Mouse (Mus musculus): ENCODE measurements around the gene Gm48552. TPM values are rescaled to one million over a fixed set of nuclear protein-coding genes. Genes with fewer than 3 reads are reported as not detected.

The Gm48552 gene
- polyA plus RNA-seq, 1 experiment from 2014 or later = 3.3 TPM

DNA sequence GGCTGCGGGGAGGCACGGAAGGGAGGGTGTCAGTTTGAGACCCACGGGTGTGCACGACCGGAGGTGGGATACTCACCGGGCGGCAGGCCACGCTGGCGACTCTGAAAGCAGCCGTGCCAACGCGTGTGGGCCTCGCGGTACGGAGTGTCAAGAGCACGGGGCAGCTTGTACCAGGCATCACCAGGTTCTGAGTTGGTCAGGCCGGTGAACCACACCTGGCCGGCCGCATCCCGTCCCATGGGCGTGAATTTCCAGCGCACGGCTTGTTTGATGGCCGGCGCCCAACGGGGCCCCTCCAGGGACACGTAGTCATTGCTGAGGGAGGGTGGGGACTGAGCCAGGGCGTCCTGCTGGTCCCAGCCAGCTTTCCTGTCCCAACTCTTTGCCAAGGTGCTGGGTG lies 24.1 kb upstream of the Gm48552 start:
- Histone ChIP-seq H3K9me3 (no peaks in the 10 kb centered on the region), H3K27me3 (replicated peaks) (peaks cover 13% of the 10 kb centered on the region), H3K27ac (no peak overlapping the region), H3K9ac (peak overlapping the region; percentile 23; the same call in 1 of the 2 replicates), H3K4me1 (peaks cover 30% of the 10 kb centered on the region), H3K4me3 (peak overlapping the region; percentile 17), H3K4me2 (peak overlapping the region; percentile 45), H3K36me3 (replicated peaks) (peaks cover 27% of the 10 kb centered on the region)
- WGBS = 11% methylated on average over 28 of the region's 28 CpGs
- no peak; the same call in 1 of the 2 replicates for ATAC-seq (replicated peaks)

DNA sequence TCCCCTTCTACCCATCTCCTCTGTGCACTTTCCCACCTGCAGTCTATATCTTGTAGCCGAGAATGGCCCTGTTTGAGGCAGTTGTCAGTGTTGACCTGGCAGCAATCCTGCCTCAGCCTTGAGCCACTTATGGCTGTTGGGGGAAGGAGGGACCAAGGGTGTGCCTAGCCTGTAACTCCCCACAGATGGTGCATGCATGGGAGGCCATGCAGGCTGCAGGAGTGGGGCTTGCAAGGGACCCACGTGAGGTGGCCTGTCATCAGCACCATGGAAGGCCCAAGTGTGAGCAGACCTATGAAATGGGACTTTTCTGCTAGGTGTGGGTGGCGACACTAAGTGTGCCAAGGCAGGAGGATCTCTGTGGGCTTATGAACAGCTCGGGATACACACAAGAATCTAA lies 23.7 kb upstream of the Gm48552 start:
- Histone ChIP-seq H3K9ac (no peak overlapping the region), H3K36me3 (replicated peaks) (peaks cover 31% of the 10 kb centered on the region)

DNA sequence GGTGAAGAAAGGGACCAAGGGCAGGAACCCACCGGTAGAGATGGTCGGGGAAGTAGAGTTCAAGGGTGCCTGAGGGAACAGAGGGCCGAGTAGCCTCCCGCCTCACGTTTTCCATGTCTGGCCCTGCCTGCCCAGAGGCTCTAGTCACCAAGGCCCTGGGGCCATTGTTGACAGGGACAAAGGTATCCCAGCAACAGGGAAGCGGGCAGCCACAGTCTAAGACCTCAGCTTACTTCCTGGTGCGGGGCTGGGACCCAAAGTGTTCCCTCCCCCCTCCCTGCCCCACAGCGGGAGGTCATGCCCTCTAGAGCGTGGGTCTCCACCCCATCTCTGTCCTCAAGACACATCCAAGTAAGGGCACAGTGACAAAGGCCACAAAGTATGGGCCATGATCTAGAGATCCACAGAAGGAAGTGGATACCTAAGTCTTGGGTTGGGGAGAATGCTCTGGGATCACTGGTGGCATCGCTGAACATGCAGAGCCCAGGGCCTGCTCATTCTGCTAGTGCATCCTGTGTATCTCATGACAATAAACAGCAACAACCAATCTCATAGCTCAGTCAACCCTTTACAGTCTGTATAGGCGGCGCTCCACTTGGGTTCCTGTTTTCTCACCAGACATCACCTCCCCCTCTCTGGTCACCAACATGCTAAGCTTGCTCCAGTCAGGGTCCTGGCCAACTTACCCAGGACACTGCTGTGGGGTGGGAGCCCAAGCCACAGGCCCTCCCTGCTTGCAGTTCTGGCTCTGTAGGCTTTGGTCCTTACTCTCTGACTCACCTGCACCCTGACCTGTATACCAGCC lies 22.9 kb upstream of the Gm48552 start, which contains the start of gene 4930404N11Rik:
4930404N11Rik (minus strand) TSS at position 145 of the 805 bp plus-strand sequence.
- no peaks in the 10 kb centered on the region for H3K9me3 ChIP-seq
- ATAC-seq (replicated peaks) = no peak
- H3K36me3 ChIP-seq (replicated peaks) = peaks cover 38% of the 10 kb centered on the region
- peaks cover 13% of the 10 kb centered on the region for H3K27me3 ChIP-seq (replicated peaks)
- H3K4me2 ChIP-seq = peak within 1 kb of the TSS; percentile 45
- H3K27ac ChIP-seq = no peak within 1 kb of the TSS
- 18% methylated on average over 12 of the region's 12 CpGs for WGBS
- H3K9ac ChIP-seq = peak within 1 kb of the TSS; percentile 23; the same call in 1 of the 2 replicates
- peaks cover 25% of the 10 kb centered on the region for H3K4me1 ChIP-seq
- peak within 1 kb of the TSS; percentile 17; the same call in 1 of the 2 replicates for H3K4me3 ChIP-seq

More for the DNA sequence above, 23.7 kb upstream of the Gm48552 start:
- Histone ChIP-seq H3K4me3 (no peak overlapping the region), H3K27ac (no peak overlapping the region), H3K4me1 (peaks cover 30% of the 10 kb centered on the region), H3K4me2 (no peak overlapping the region), H3K27me3 (replicated peaks) (peaks cover 13% of the 10 kb centered on the region), H3K9me3 (no peaks in the 10 kb centered on the region)
- WGBS = 33% methylated on average over 4 of the region's 4 CpGs
- ATAC-seq (replicated peaks) = no peak; the same call in 1 of the 2 replicates

DNA sequence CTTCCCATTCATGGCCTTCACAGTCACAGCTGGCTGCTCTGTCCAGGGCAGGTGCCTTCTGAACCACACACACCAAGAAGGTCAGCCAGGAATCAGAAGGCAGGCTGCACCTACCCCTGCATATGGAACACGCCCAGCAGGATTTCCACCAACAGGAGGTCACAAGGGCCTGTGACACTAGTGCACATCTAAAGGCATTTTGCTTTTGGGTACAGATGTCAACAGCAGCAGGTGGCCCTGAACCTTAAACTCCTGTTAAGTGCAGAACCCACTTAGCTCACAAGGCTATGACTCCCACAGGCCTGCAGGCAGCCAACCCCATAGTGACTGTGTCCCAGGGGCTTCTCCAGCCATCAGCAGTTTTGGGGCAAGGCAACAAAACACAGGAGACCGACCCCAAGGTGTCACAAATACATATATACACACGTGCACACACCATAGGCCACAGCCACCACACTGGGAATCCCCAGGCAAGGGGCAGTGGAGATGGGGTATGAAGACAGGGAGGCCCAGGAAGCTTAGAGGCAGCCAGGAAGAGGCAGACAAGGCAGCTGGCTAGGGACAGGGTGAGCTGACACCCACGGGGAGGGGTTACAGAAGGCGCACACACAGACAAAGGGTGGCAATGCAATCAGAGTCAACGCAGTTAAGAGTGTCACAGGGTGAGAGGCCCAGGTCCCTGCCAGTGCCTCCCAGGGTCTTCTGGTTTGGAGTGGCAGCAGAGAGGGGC lies 22.2 kb upstream of the Gm48552 start:
- no peak for ATAC-seq (replicated peaks)

DNA sequence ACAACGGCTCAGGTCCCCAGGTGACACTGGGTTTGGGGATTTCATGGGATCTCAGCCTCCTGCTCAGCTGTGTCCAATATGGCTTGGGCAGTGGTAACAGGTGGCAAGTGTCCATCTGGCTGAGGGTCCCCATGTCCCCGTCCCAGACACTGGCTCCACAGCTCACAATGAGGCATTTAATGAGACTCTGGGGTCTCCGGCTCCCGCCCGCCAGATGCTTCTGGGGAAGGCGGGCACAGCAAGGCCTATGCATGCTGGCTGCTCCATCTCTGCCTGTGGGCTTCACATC lies 21.7 kb upstream of the Gm48552 start:
- Histone ChIP-seq H3K4me1 (peaks cover 24% of the 10 kb centered on the region), H3K27me3 (replicated peaks) (peaks cover 13% of the 10 kb centered on the region), H3K9me3 (no peaks in the 10 kb centered on the region), H3K4me2 (no peak overlapping the region), H3K9ac (no peak overlapping the region), H3K27ac (no peak overlapping the region), H3K4me3 (no peak overlapping the region), H3K36me3 (replicated peaks) (peaks cover 42% of the 10 kb centered on the region)
- ATAC-seq (replicated peaks) = no peak
- 51% methylated on average over 6 of the region's 6 CpGs for whole genome bisulfite sequencing

More for the DNA sequence above, 22.2 kb upstream of the Gm48552 start:
- Histone ChIP-seq H3K27me3 (replicated peaks) (peaks cover 13% of the 10 kb centered on the region), H3K9ac (no peak overlapping the region), H3K9me3 (no peaks in the 10 kb centered on the region), H3K36me3 (replicated peaks) (peaks cover 42% of the 10 kb centered on the region), H3K4me3 (no peak overlapping the region), H3K4me1 (peaks cover 24% of the 10 kb centered on the region), H3K4me2 (no peak overlapping the region), H3K27ac (no peak overlapping the region)
- WGBS = 75% methylated on average over 6 of the region's 6 CpGs

DNA sequence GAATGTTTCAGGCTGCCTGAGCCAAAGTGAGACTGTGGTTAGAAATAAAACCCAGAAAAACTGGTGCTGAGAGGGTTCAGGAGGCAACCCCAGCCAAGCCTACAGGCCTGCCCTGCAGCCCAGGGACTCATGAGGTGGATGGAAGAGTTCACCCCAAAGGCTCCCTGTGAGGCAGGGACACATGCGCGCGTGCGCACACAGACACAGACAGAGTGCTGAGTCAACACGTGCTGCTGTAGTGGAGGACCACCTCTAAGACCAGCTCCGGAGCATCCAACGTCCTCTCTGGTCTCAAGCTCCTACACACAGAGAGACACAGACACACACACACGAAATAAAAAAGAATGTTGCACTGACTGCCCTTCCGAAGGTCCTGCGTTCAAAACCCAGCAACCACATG lies 13.5 kb upstream of the Gm48552 start:
- no peak overlapping the region for H3K4me3 ChIP-seq

DNA sequence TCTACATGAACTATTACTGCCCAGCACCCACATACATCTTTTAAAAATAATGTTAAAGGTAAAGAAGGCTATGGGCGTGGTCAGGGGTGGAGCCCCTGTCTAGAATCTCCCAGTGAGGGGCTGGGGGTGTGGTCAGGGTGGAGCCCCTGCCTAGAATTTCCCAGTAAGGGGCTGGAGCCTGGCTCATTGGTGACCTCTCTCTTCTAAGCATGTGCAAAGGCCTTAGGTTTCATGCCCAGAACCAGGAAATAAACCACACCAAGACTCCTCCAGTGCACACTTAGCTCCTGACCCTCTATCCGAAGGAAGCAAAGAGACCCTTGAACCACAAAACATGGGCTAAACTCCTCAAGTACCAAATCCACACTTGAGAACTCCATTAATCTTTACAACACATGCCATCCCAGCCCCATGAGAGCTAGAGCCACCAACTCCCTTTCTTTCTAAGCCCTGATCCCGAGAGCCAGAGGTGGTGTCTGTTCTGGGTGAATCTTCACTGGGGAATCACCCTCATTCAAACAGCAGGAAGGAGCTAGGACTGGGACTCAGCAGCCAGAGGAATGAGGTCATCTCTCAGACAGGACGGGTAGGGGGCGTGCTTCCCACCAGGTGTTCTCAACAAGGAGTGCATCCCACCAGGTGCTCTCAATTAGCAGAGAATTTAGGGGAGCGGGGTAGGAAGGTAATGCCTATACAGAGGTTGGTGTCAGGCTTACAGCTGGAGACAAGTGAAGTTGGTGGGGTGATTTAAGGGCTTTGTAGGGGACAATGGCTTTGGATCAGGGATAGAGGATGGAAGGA lies 12.0 kb upstream of the Gm48552 start:
- Histone ChIP-seq H3K27ac (no peak overlapping the region), H3K4me3 (peak overlapping the region; percentile 68), H3K9me3 (no peaks in the 10 kb centered on the region), H3K36me3 (replicated peaks) (no peaks in the 10 kb centered on the region), H3K27me3 (replicated peaks) (no peaks in the 10 kb centered on the region), H3K9ac (peak overlapping the region; percentile 85), H3K4me2 (peak overlapping the region; percentile 61), H3K4me1 (peaks cover 30% of the 10 kb centered on the region)
- WGBS = 42% methylated on average over 6 of the region's 6 CpGs
- ATAC-seq (replicated peaks) = no peak

More for the DNA sequence above, 13.5 kb upstream of the Gm48552 start:
- H3K4me1 ChIP-seq = peaks cover 30% of the 10 kb centered on the region
- no peaks in the 10 kb centered on the region for H3K9me3 ChIP-seq
- ATAC-seq (replicated peaks) = no peak
- no peak overlapping the region for H3K4me2 ChIP-seq
- WGBS = 90% methylated on average over 10 of the region's 10 CpGs
- H3K27ac ChIP-seq = no peak overlapping the region
- H3K36me3 ChIP-seq (replicated peaks) = peaks cover 9% of the 10 kb centered on the region
- H3K9ac ChIP-seq = no peak overlapping the region
- no peaks in the 10 kb centered on the region for H3K27me3 ChIP-seq (replicated peaks)

DNA sequence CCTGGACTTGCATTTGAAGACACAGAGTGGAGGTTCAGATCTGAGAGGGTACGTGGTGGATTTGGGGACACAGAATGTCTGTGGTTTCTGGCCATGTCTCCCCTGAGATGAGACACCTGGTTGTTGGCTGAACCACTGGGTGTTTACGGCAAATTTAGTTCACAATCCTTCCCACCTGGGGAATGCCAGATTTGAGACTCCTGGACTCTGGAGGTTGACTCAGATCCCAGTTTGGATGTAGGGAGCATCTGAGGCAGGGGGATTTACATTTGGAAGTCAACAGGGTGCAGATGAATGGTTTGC lies 11.5 kb upstream of the Gm48552 start:
- no peaks in the 10 kb centered on the region for H3K36me3 ChIP-seq (replicated peaks)
- peak overlapping the region; percentile 68 for H3K4me3 ChIP-seq
- peak overlapping the region; percentile 85 for H3K9ac ChIP-seq
- ATAC-seq (replicated peaks) = no peak
- H3K9me3 ChIP-seq = no peaks in the 10 kb centered on the region
- H3K27ac ChIP-seq = peak overlapping the region; percentile 81; the same call in 1 of the 2 replicates
- H3K27me3 ChIP-seq (replicated peaks) = no peaks in the 10 kb centered on the region
- peaks cover 30% of the 10 kb centered on the region for H3K4me1 ChIP-seq
- WGBS = 59% methylated on average over 2 of the region's 2 CpGs
- H3K4me2 ChIP-seq = peak overlapping the region; percentile 61

DNA sequence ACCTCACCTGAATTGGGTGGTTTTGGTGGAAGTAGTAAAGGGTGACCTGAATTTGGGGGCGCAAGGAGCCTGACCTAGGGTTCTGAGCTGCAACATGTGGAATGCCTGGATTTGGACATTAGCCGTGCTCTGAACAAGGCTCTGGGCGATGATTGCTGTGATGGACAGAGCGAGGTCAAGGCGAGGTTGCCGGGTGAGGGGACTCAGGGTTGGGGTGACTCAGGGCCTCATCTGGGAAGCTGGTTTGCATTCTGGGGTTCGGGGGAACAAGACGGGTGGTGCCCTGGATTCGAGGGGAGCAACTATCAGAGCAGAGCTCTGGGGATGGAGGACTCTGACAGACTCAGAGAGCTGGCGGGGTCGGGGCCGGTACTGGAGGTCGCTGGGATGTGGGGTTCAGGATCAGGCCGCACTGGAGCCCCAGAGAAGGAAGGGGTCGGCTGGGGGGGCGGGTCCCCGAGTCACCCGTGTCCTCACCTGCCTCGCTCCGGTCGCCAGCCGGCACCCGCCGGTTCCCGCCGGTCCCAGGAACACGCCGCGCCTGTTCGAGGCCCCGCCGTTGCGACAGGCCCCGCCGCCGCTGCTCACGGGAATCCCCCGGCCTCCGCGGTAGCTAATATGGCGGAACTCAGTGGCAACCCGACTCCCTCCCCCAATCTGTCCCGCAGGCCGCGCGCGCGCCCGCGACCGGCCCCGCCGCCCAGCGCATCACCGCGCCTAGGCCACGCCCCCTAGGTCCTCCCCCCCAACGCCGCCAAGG lies 10.8 kb upstream of the Gm48552 start, which contains the start of gene Fzr1:
Fzr1 (minus strand) TSS at position 724 of the 760 bp plus-strand sequence.
- ATAC-seq (replicated peaks) = peak; percentile 70
- Histone ChIP-seq H3K36me3 (replicated peaks) (no peaks in the 10 kb centered on the region), H3K9ac (peak within 1 kb of the TSS; percentile 85), H3K27ac (peak within 1 kb of the TSS; percentile 81), H3K4me1 (peaks cover 30% of the 10 kb centered on the region), H3K4me2 (peak within 1 kb of the TSS; percentile 61), H3K9me3 (no peaks in the 10 kb centered on the region), H3K4me3 (peak within 1 kb of the TSS; percentile 68), H3K27me3 (replicated peaks) (no peaks in the 10 kb centered on the region)
- 1% methylated on average over 59 of the region's 59 CpGs for WGBS

DNA sequence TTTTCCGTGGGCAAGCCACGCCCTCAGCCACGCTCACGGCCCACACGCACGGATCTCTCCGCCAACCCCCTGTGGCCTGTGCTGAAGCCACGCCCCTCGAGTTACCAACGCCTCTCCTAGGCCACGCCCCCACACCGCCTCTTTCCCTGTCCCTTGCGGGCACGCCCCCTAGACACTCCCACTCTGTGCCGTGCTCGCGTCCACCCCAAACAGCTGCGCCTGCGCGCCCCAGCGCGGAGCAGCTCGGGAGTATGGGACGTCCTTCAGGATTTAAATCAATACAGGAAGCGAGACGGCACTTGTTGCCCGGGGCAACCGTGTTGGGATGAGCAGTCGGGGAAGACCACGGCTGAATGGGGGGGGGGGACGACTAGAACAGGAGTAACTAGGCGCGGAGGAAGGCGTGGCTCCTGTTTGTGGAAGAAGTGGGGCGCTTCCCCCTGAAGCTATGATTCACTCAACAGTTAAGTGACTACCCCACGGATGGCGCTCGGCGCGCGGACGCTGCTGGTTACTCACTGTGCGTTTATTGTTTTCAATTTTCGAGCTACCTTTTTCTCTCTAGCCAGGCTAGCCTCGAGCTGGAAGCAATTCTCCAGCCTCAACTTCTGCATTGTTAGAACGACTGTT lies 10.1 kb upstream of the Gm48552 start:
- Histone ChIP-seq H3K4me3 (peak overlapping the region; percentile 68), H3K4me2 (peak overlapping the region; percentile 61), H3K27ac (peak overlapping the region; percentile 81), H3K4me1 (peaks cover 30% of the 10 kb centered on the region), H3K27me3 (replicated peaks) (no peaks in the 10 kb centered on the region), H3K9ac (peak overlapping the region; percentile 41), H3K36me3 (replicated peaks) (no peaks in the 10 kb centered on the region), H3K9me3 (no peaks in the 10 kb centered on the region)
- peak; percentile 95 for ATAC-seq (replicated peaks)
- WGBS = under 1% methylated on average over 45 of the region's 46 CpGs

DNA sequence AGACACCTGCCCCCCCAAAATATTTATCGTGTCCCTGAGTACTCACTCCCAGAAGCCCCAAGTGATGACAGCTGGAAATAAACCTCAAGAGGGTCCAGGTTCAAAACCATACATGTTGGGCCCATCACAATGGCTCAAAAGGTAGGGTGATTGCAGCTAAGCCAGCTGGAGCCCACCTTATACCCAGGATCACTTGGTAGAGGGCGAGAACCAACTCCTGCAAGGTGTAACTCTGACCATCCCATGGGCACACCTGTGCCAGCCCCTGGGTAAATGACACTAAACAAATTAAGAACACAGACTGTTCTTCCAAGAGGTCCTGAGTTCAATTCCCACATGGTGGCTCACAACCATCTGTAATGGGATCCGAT lies 9.6 kb upstream of the Gm48552 start:
- ATAC-seq (replicated peaks) = 0 out of 2 replicates have a peak, but pooled peaks have one; percentile 0
- 54% methylated on average over 3 of the region's 3 CpGs for WGBS
- Histone ChIP-seq H3K36me3 (replicated peaks) (no peaks in the 10 kb centered on the region), H3K27ac (peak overlapping the region; percentile 81), H3K4me3 (peak overlapping the region; percentile 68), H3K9me3 (no peaks in the 10 kb centered on the region), H3K27me3 (replicated peaks) (no peaks in the 10 kb centered on the region), H3K4me1 (peaks cover 30% of the 10 kb centered on the region), H3K4me2 (peak overlapping the region; percentile 61), H3K9ac (peak overlapping the region; percentile 41; the same call in 1 of the 2 replicates)
